Mouse (Mus musculus) heart, adult 9 months (tissue): Measurements from ENCODE around the gene Slc35b3.

ENCODE experiments used
- DNase-seq, 2 experiments: peaks; one replicate each; pipeline ENCODE4 v3.0.0; 2022; ENCODE audit warnings: low spot score in 2 of 2

Slc35b3 gene

GRCm38 (mm10) chr13:38938433-38938832 lies 22.2 kb downstream of the Slc35b3 start:
- no peak for DNase-seq

GRCm38 (mm10) chr13:38936860-38937471 lies 23.7 kb downstream of the Slc35b3 start:
- no peak for DNase-seq

GRCm38 (mm10) chr13:38935856-38936446 lies 24.7 kb downstream of the Slc35b3 start:
- no peak for DNase-seq

- no peak for DNase-seq
Observed at GRCm38 (mm10) chr13:38929843-38930578, 30.7 kb downstream of the Slc35b3 start.

GRCm38 (mm10) chr13:38922676-38923075 lies 38.0 kb downstream of the Slc35b3 start:
- DNase-seq: no peak

GRCm38 (mm10) chr13:38921306-38921705 lies 39.4 kb downstream of the Slc35b3 start:
- DNase-seq: no peak

- DNase-seq: no peak
Observed at GRCm38 (mm10) chr13:38918188-38918885, 42.3 kb downstream of the Slc35b3 start.

- DNase-seq: no peak
Observed at GRCm38 (mm10) chr13:38917556-38917955, 43.1 kb downstream of the Slc35b3 start.

- DNase-seq: no peak
Observed at GRCm38 (mm10) chr13:38914771-38915170, 45.9 kb downstream of the Slc35b3 start.

GRCm38 (mm10) chr13:38892364-38892763 lies 68.3 kb downstream of the Slc35b3 start:
- DNase-seq: no peak
